Mouse (Mus musculus): ENCODE measurements around the gene Bpnt1.

- TF ChIP-seq ZNF384 (IDR thresholded peaks at IDR 0.05; ENCODE audit: low read depth, low read length), result no peak
- TF ChIP-seq HCFC1 (IDR thresholded peaks at IDR 0.05; ENCODE audit: borderline replicate concordance, insufficient read depth, low read length), result no peak
Measured at GRCm38 (mm10) chr1:185377429-185377828, 45.5 kb downstream of the Bpnt1 start.
